Mouse (Mus musculus): ENCODE results near the gene Tenm4. TPM values are rescaled to one million over a fixed set of nuclear protein-coding genes. Genes with fewer than 3 reads are reported as not detected.

Tenm4 gene
- polyA plus RNA-seq, 1 experiment from 2014 or later: 22.1 TPM

- H3K9me3 ChIP-seq: peaks cover 11% of the 10 kb centered on the region
- no peak overlapping the region for H3K4me3 ChIP-seq
- no peaks in the 10 kb centered on the region for H3K36me3 ChIP-seq
- 64% methylated on average over 10 of the region's 10 CpGs for WGBS
- DNase-seq (ENCODE audit: low spot score): no peak
- no peaks in the 10 kb centered on the region for H3K27me3 ChIP-seq (ENCODE audit: insufficient read depth, poor library complexity, severe bottlenecking)
- H3K4me1 ChIP-seq (replicated peaks): peaks cover 12% of the 10 kb centered on the region
- H3K27ac ChIP-seq: no peak overlapping the region
These were observed 106.5 kb downstream of the Tenm4 start for GRCm38 (mm10) chr7:96277550-96277949.

DNA sequence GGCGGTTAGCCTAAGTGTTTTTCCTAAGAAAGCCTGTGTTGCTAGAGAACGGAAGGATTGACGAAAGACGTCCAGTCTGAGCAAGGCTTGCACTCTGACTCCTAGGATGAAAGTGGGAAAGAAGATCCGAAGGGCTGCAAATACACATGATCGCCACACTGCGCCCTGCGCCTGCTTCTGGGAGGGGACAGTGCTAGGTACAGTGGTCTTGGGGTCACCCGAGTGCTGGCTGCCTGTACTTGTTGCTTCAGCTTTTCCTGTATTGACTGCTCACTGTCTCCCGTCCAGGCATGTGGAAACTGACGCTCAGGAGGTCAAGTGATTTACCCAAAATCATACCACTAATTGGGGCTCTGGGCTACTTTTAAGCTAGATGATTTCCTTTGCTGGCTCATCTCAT, 107.3 kb downstream of the Tenm4 start:
- no peak for DNase-seq (ENCODE audit: low spot score)
- Histone ChIP-seq H3K4me1 (replicated peaks) (peaks cover 12% of the 10 kb centered on the region), H3K4me3 (no peak overlapping the region), H3K27ac (0 out of 2 replicates have a peak overlapping the region, but pooled peaks have one; percentile 31), H3K9me3 (peaks cover 11% of the 10 kb centered on the region), H3K36me3 (no peaks in the 10 kb centered on the region), H3K27me3 (ENCODE audit: insufficient read depth, poor library complexity, severe bottlenecking) (no peaks in the 10 kb centered on the region)
- WGBS: 74% methylated on average over 11 of the region's 11 CpGs

- 88% methylated on average over 4 of the region's 4 CpGs for WGBS
- peaks cover 20% of the 10 kb centered on the region for H3K4me1 ChIP-seq (replicated peaks)
- no peaks in the 10 kb centered on the region for H3K9me3 ChIP-seq
- H3K4me3 ChIP-seq: no peak overlapping the region
- no peaks in the 10 kb centered on the region for H3K36me3 ChIP-seq
- no peak overlapping the region for H3K27ac ChIP-seq
- no peak for DNase-seq (ENCODE audit: low spot score)
- H3K27me3 ChIP-seq (ENCODE audit: insufficient read depth, poor library complexity, severe bottlenecking): no peaks in the 10 kb centered on the region
These were observed 109.7 kb downstream of the Tenm4 start for GRCm38 (mm10) chr7:96280795-96281194.

DNA sequence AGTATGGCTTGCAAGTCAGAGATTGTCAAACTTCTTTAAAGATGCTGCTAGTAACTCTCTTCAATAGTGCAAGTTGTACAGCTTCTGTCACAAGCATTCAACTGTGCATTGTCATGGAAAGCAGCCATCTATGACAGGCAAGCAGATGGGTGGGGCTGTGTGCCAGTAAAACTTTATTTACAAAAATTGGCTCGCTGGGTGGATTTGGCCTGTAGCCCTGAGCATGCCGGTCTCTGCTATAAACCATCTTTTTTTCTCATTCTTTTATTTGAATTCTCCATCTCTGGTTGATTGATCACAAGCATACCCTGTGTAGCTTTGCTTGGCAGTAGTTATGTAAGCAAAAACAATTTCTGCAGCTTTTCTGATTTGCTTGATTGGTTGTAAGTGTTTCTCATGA, 119.5 kb downstream of the Tenm4 start:
- peaks cover 23% of the 10 kb centered on the region for H3K4me1 ChIP-seq (replicated peaks)
- H3K27ac ChIP-seq: no peak overlapping the region
- no peaks in the 10 kb centered on the region for H3K36me3 ChIP-seq
- WGBS: 69% methylated on average over 2 of the region's 2 CpGs
- no peak for DNase-seq (ENCODE audit: low spot score)
- H3K27me3 ChIP-seq (ENCODE audit: insufficient read depth, poor library complexity, severe bottlenecking): no peaks in the 10 kb centered on the region
- no peaks in the 10 kb centered on the region for H3K9me3 ChIP-seq
- no peak overlapping the region for H3K4me3 ChIP-seq

DNA sequence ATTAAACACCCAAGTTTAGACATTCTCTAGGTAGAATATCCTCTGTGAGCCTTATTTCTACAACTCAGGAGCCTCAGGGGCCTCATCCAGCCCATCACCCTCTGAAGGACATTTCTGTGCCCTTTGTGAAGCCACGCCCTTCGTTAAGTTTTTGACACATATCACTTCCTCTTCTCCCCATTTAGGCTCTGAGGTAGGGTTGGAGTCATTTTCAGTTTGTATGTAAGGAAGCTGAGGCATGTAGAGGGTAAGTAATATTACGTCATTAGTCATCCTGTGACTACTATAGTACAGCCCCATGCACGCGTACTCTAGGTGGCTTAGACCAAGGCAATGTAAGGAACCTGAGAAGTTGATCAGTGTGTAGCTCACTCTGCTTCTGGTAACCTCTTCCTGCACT, 124.9 kb downstream of the Tenm4 start:
- no peak for DNase-seq (ENCODE audit: low spot score)
- H3K27ac ChIP-seq: no peak overlapping the region
- no peak overlapping the region for H3K4me3 ChIP-seq
- WGBS: 96% methylated on average over 5 of the region's 5 CpGs
- no peaks in the 10 kb centered on the region for H3K9me3 ChIP-seq
- H3K27me3 ChIP-seq (ENCODE audit: insufficient read depth, poor library complexity, severe bottlenecking): no peaks in the 10 kb centered on the region
- H3K4me1 ChIP-seq (replicated peaks): peaks cover 16% of the 10 kb centered on the region; the same call in 1 of the 2 replicates
- H3K36me3 ChIP-seq: no peaks in the 10 kb centered on the region

- H3K4me3 ChIP-seq: no peak overlapping the region
- 86% methylated on average over 8 of the region's 8 CpGs for WGBS
- H3K27ac ChIP-seq: no peak overlapping the region
- H3K36me3 ChIP-seq: no peaks in the 10 kb centered on the region
- H3K4me1 ChIP-seq (replicated peaks): peaks cover 24% of the 10 kb centered on the region; the same call in 1 of the 2 replicates
- no peaks in the 10 kb centered on the region for H3K27me3 ChIP-seq (ENCODE audit: insufficient read depth, poor library complexity, severe bottlenecking)
- no peaks in the 10 kb centered on the region for H3K9me3 ChIP-seq
- no peak for DNase-seq (ENCODE audit: low spot score)
These were observed 129.9 kb downstream of the Tenm4 start for GRCm38 (mm10) chr7:96300826-96301397.

DNA sequence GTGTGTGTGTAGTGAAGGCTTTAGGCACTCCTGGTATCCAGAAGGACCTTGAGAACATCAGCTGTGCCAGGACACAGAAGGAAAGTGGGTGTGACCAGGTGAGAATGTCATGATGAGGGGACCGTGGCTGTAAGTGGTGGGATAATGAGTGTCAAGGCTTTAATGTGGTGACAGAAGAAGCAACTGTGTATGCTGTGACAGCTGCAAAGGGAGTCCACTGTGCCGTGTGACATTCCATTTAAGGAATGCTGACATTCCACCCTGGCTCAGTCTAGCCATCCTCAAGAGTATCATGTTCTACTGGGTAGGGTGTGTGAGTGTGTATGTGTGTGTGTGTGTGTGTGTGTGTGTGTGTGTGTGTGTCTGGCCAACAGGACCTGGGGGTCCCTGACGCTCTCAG, 130.8 kb downstream of the Tenm4 start:
- 54% methylated on average over 3 of the region's 3 CpGs for WGBS
- H3K27ac ChIP-seq: no peak overlapping the region
- DNase-seq (ENCODE audit: low spot score): no peak
- H3K27me3 ChIP-seq (ENCODE audit: insufficient read depth, poor library complexity, severe bottlenecking): no peaks in the 10 kb centered on the region
- peaks cover 29% of the 10 kb centered on the region; the same call in 1 of the 2 replicates for H3K4me1 ChIP-seq (replicated peaks)
- H3K36me3 ChIP-seq: no peaks in the 10 kb centered on the region
- H3K9me3 ChIP-seq: no peaks in the 10 kb centered on the region
- no peak overlapping the region for H3K4me3 ChIP-seq

DNA sequence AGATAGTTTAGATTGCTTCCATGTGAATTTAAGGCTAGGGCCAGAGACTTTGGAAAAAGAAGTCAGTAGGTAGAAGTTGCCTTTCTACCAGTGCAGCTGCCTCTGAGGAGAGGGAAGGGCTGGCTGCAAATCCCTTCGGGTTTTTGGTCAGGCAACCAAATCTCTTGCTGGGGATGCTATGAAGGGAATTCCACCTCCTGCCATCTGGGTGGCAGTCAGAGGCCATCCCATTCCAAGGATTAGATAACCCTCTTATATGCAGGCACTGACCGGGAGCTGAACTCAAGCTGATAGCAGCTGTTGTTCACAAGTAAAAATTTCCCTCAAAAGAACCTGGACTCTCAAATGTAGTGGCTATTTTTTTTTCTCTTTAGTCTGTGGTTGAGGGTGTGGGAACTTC, 132.9 kb downstream of the Tenm4 start:
- DNase-seq (ENCODE audit: low spot score): no peak
- WGBS: 52% methylated on average over 2 of the region's 2 CpGs
- H3K36me3 ChIP-seq: no peaks in the 10 kb centered on the region
- no peaks in the 10 kb centered on the region for H3K27me3 ChIP-seq (ENCODE audit: insufficient read depth, poor library complexity, severe bottlenecking)
- no peak overlapping the region for H3K27ac ChIP-seq
- peaks cover 29% of the 10 kb centered on the region; the same call in 1 of the 2 replicates for H3K4me1 ChIP-seq (replicated peaks)
- H3K4me3 ChIP-seq: no peak overlapping the region
- H3K9me3 ChIP-seq: no peaks in the 10 kb centered on the region

- Histone ChIP-seq H3K27ac (no peak overlapping the region), H3K4me3 (no peak overlapping the region), H3K27me3 (ENCODE audit: insufficient read depth, poor library complexity, severe bottlenecking) (no peaks in the 10 kb centered on the region), H3K4me1 (replicated peaks) (peaks cover 29% of the 10 kb centered on the region; the same call in 1 of the 2 replicates), H3K9me3 (no peaks in the 10 kb centered on the region), H3K36me3 (no peaks in the 10 kb centered on the region)
- WGBS: 75% methylated on average over 5 of the region's 5 CpGs
- no peak for DNase-seq (ENCODE audit: low spot score)
These were observed 134.4 kb downstream of the Tenm4 start for GRCm38 (mm10) chr7:96305382-96305935.

GRCm38 (mm10) chr7:96308106-96308505, 137.1 kb downstream of the Tenm4 start:
- Histone ChIP-seq H3K9me3 (no peaks in the 10 kb centered on the region), H3K4me1 (replicated peaks) (peaks cover 10% of the 10 kb centered on the region; the same call in 1 of the 2 replicates), H3K4me3 (no peak overlapping the region), H3K27me3 (ENCODE audit: insufficient read depth, poor library complexity, severe bottlenecking) (no peaks in the 10 kb centered on the region), H3K36me3 (no peaks in the 10 kb centered on the region), H3K27ac (no peak overlapping the region)
- 53% methylated on average over 6 of the region's 6 CpGs for WGBS
- no peak for DNase-seq (ENCODE audit: low spot score)

GRCm38 (mm10) chr7:96329343-96329742, 158.3 kb downstream of the Tenm4 start:
- no peak for DNase-seq (ENCODE audit: low spot score)
- Histone ChIP-seq H3K36me3 (peaks cover 14% of the 10 kb centered on the region), H3K27ac (no peak overlapping the region), H3K27me3 (ENCODE audit: insufficient read depth, poor library complexity, severe bottlenecking) (no peaks in the 10 kb centered on the region), H3K9me3 (peaks cover 9% of the 10 kb centered on the region), H3K4me3 (no peak overlapping the region), H3K4me1 (replicated peaks) (peaks cover 8% of the 10 kb centered on the region; the same call in 1 of the 2 replicates)
- 91% methylated on average over 4 of the region's 4 CpGs for WGBS

DNA sequence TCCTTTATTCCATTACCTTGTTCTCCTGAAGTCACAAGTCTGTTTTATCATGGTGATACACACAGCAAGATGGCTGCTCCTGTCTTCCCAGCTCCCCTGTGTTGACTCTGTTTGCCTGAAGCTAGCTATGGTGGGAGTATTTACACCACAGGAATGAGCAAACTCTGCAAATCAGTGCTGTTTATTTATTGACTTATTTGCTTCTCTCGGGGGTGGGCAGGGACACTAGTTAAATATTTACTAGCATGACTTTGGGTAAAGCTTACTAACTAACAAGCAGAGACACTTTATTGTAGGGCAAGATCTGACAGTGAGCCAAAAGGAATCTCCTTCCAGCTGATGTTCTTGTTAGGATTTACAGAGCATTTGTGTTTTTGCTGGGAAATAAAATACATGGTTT, 160.1 kb downstream of the Tenm4 start:
- no peaks in the 10 kb centered on the region for H3K9me3 ChIP-seq
- WGBS: 68% methylated on average over 1 of the region's 1 CpGs
- H3K27ac ChIP-seq: no peak overlapping the region
- H3K4me3 ChIP-seq: no peak overlapping the region
- no peaks in the 10 kb centered on the region for H3K36me3 ChIP-seq
- peaks cover 9% of the 10 kb centered on the region; the same call in 1 of the 2 replicates for H3K4me1 ChIP-seq (replicated peaks)
- DNase-seq (ENCODE audit: low spot score): no peak
- H3K27me3 ChIP-seq (ENCODE audit: insufficient read depth, poor library complexity, severe bottlenecking): no peaks in the 10 kb centered on the region

DNA sequence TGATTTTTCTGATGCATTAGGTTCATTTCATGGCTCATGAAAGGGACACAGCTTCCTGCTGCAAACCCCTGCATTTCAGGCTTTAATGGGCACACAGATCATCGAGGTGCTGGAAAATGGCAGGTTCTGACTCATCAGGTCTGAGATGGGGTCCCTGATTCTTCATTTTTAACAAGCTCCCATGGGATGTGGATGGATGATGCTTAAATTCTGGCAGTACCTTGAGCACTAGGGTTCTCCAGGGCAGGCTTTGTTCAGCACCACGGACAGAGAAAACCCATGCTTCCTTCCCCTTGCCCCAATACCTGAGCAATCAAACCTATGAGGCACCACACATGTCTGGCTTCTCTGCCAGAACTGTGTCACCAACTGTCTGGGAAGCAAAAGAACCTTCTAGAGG, 163.3 kb downstream of the Tenm4 start:
- peak; percentile 18 for DNase-seq (ENCODE audit: low spot score)
- Histone ChIP-seq H3K4me3 (no peak overlapping the region), H3K27ac (no peak overlapping the region), H3K36me3 (no peaks in the 10 kb centered on the region), H3K4me1 (replicated peaks) (peaks cover 13% of the 10 kb centered on the region; the same call in 1 of the 2 replicates), H3K27me3 (ENCODE audit: insufficient read depth, poor library complexity, severe bottlenecking) (no peaks in the 10 kb centered on the region), H3K9me3 (no peaks in the 10 kb centered on the region)
- WGBS: 42% methylated on average over 2 of the region's 2 CpGs
